In the genomic region with DNA sequence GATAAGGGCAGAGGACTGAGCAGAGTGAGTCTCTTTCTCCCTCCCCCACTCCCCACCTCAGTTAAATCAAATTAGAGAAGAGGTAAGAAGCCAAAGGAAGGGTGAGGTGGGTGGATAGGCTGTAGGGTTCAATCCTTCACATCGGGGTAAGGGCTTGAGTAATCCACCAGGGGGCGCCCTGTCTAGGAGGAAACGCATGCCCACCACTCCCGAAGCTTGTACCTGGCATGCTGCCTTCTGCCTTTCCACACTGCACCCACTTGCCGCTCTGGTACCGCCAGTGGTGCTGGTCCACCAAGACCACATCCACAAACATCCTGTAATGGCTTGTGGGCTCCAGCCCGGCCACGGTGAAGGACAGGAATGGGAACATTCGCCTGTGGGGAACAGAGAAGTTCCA, we compare ENCODE assay signal across 9 mouse cellular contexts. TPM values are rescaled to one million over a fixed set of nuclear protein-coding genes. Genes with fewer than 3 reads are reported as not detected.
DNase-seq lines count a peak whose midpoint lies in the region; ATAC-seq and TF ChIP-seq lines count a peak whose summit lies in the region.
"Had no signal": no experiment of that assay in that cellular context is flagged by ENCODE, and none has a peak within 500 bp of the region (broad histone marks: within the 10 kb centered on the region; RNA-seq: fewer than 3 reads in every experiment).

No protein-coding gene starts in this region.

- no peak overlapping the region for H3K9ac ChIP-seq in heart, embryonic 11.5 days (ENCODE audit: low read depth, low read length)
- H3K9ac ChIP-seq: limb, embryonic 12.5 days had no signal

- H3K4me3 ChIP-seq in heart, embryonic 11.5 days (ENCODE audit: low read depth, low read length): no peak overlapping the region
- H3K4me3 ChIP-seq in layer of hippocampus, adult 2 months: no peak overlapping the region
- H3K4me3 ChIP-seq: limb, embryonic 12.5 days had no signal

- no peak overlapping the region for H3K4me2 ChIP-seq in heart, embryonic 11.5 days
- H3K4me2 ChIP-seq: limb, embryonic 12.5 days had no signal

- peak; percentile 44 for DNase-seq in heart, adult 8-10 months (ENCODE audit: low spot score)
- DNase-seq in ES-CJ7 (ENCODE audit: low read depth, low spot score): peak; percentile 67
- DNase-seq in c-Kit-positive CD71-positive TER-119-positive erythroid progenitor cells, embryonic 14.5 days (ENCODE audit: low spot score): peak; percentile 42
- DNase-seq in gastrocnemius, adult 8-10 months (ENCODE audit: low spot score in 2 of 2): peak; percentile 22 to 46
- DNase-seq in layer of hippocampus, adult 2 months (ENCODE audit: low spot score in 2 of 2): peak; percentile 18 to 58
- DNase-seq in naive thymus-derived CD4-positive, alpha-beta T cell, adult 2 months (ENCODE audit: low read depth): peak; percentile 82
- peak; percentile 48 to 90 for DNase-seq in thymus, postnatal 10 days (ENCODE audit: low spot score in 2 of 2)

- 17% methylated on average over 9 of the region's 9 CpGs for WGBS in heart, embryonic 11.5 days (ENCODE audit: insufficient replicate concordance)

- no peak overlapping the region for H3K27ac ChIP-seq in heart, embryonic 11.5 days (ENCODE audit: low read depth, low read length)
- H3K27ac ChIP-seq in layer of hippocampus, adult 2 months: no peak overlapping the region
- H3K27ac ChIP-seq: limb, embryonic 12.5 days had no signal

- peaks cover 4% of the 10 kb centered on the region for H3K4me1 ChIP-seq in heart, embryonic 11.5 days (ENCODE audit: control insufficient read depth, insufficient read depth, low read length)
- H3K4me1 ChIP-seq: limb, embryonic 12.5 days had no signal

- ATAC-seq in heart, embryonic 11.5 days (replicated peaks; ENCODE audit: insufficient number of reproducible peaks, low FRiP score, low TSS enrichment): no peak

- no peaks in the 10 kb centered on the region for H3K9me3 ChIP-seq in heart, embryonic 11.5 days (replicated peaks; ENCODE audit: control insufficient read depth, low read length)
- H3K9me3 ChIP-seq: limb, embryonic 12.5 days had no signal

- peak; percentile 84 for TF ChIP-seq CTCF in layer of hippocampus, adult 2 months (conservative IDR thresholded peaks at IDR 0.05)

- H3K36me3 ChIP-seq in heart, embryonic 11.5 days (ENCODE audit: control insufficient read depth, insufficient read depth, low read length): no peaks in the 10 kb centered on the region; the same call in 1 of the 2 replicates
- H3K36me3 ChIP-seq: limb, embryonic 12.5 days had no signal

- H3K27me3 ChIP-seq in heart, embryonic 11.5 days (ENCODE audit: control insufficient read depth, insufficient read depth, low read length): peaks cover 40% of the 10 kb centered on the region

RNA-seq across cellular contexts. Expression of a gene that starts 13.4 kb away (rescaled TPM):
- total RNA-seq in heart, adult 8-10 months (2022): under 1 TPM in 1 of 4 experiments, not detected in 3; 0.16 TPM
- not detected in 2 replicates for polyA plus RNA-seq in heart, embryonic 11.5 days (2014; fragmentation: Nextera tagmentation; extraction: Ambion mirVana)
- under 1 TPM; 0.19 to 0.58 (median 0.39) TPM for total RNA-seq in gastrocnemius, adult 8-10 months (2022)
- total RNA-seq in layer of hippocampus, adult 2 months (2021): under 1 TPM; 0.17 to 0.23 TPM
- polyA plus RNA-seq: limb, embryonic 12.5 days had no signal

RNA-seq across cellular contexts. Expression of a gene that starts 49.6 kb away (rescaled TPM):
- 10 to 100 TPM; 12.2 to 14.9 (median 13.9) TPM for total RNA-seq in heart, adult 8-10 months (2022)
- 5.7 and 6.8 TPM in 2 replicates for polyA plus RNA-seq in heart, embryonic 11.5 days (2014; fragmentation: Nextera tagmentation; extraction: Ambion mirVana)
- total RNA-seq in gastrocnemius, adult 8-10 months (2022): 1 to 10 TPM; 2.5 to 8.7 (median 5.1) TPM
- 10 to 100 TPM; 91.8 to 96.9 TPM for total RNA-seq in layer of hippocampus, adult 2 months (2021)

RNA-seq across cellular contexts. Expression of a gene that starts 51.3 kb away (rescaled TPM):
- total RNA-seq in heart, adult 8-10 months (2022): 1 to 10 TPM; 3.4 to 5.3 (median 3.9) TPM
- 3.9 and 4.1 TPM in 2 replicates for polyA plus RNA-seq in heart, embryonic 11.5 days (2014; fragmentation: Nextera tagmentation; extraction: Ambion mirVana)
- total RNA-seq in gastrocnemius, adult 8-10 months (2022): 1 to 10 TPM; 3.0 to 4.5 (median 3.2) TPM
- total RNA-seq in layer of hippocampus, adult 2 months (2021): 10 to 100 TPM; 15.7 to 19.0 TPM

Comparison
In these comparisons a context has a peak if more than half of its experiments do, and no peak if none do; other contexts are left out.
1. RNA of a gene that starts 49.6 kb away (total RNA-seq): 91.8 to 96.9 TPM in layer of hippocampus, adult 2 months; 12.2 to 14.9 TPM in heart, adult 8-10 months and 2.5 to 8.7 TPM in gastrocnemius, adult 8-10 months; every median in the first group is over 4 times any median in the second.
2. Peak in every context shown above with its lines, with median percentiles within 50 percentile points of each other: DNase-seq.